Mouse (Mus musculus): ENCODE measurements around the gene Gm12184.

GRCm38 (mm10) chr11:48803988-48804387 lies 22.5 kb downstream of the Gm12184 start:
- TF ChIP-seq CTCF (IDR thresholded peaks at IDR 0.05; ENCODE audit: insufficient read depth, low read length) = no peak
- no peak for TF ChIP-seq POLR2A (IDR thresholded peaks at IDR 0.05; ENCODE audit: borderline replicate concordance, extremely low read depth, low read depth, low read length)

All from lung, adult 2 months (tissue).